Mouse (Mus musculus): ENCODE results near the gene Ptgr2.

DNA sequence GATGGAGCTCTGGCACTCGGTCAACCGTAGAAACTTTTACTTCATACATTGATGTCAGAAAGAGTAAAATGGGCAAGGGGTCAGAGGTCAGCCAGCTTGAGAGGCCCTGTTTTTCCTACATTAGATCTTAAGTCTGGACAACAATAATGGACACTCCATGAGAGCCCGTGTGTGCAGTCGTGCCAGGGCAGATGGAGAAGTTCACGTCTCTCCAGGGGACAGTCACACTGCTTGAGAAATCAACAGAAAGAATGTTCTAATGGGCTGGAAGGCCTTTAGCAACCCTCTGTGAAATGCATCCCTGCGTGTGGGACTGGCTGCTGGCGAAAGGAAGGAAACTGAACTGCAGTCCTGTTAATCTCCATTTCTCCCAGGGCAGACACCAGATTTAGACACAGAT is 24.7 kb upstream of the Ptgr2 start:
- TF ChIP-seq CTCF (IDR thresholded peaks at IDR 0.05; ENCODE audit: low read depth) = no peak
- TF ChIP-seq EP300 (optimal IDR thresholded peaks at IDR 0.05) = no peak
